Mouse (Mus musculus): ENCODE measurements at regions not wholly inside any gene's neighbourhood (a gene's known extent, or its start where the extent isn't known, plus 50 kb on each side); places are given as distances from the start of the nearest gene placed in this dataset.

DNA sequence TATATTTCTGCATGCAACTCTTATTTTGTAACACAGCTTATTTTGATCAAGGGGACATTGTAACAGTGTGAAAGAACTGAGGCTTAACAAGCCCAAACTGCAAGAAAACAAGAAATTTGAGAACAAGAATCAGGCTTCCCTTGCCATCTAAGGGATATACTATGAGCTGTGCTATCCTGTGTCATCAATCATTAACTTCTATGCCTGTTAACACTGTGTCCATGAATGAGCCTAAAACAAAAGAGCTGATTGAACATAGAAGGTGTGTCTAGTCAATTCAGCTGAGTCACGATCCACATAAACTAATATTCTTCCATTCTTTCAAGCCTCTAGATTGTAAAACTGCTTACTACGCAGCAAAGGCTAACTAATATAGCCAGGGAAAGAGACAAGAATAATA is 535.3 kb upstream of the Pbx1 start:
- ATAC-seq (ENCODE audit: low FRiP score) (no peak), DNase-seq (ENCODE audit: low spot score) (no peak)
- no peaks in the 10 kb centered on the region for H3K36me3 ChIP-seq (ENCODE audit: insufficient read depth, low read length)
- no peak for TF ChIP-seq CTCF (IDR thresholded peaks at IDR 0.05)
- H3K27ac ChIP-seq (ENCODE audit: low read depth, low read length): no peak overlapping the region
- no peaks in the 10 kb centered on the region for H3K9me3 ChIP-seq (ENCODE audit: low read length)
- 91% methylated on average over 2 of the region's 2 CpGs for WGBS
- H3K4me2 ChIP-seq (ENCODE audit: low read depth, low read length, poor library complexity, severe bottlenecking): no peak overlapping the region
- H3K9ac ChIP-seq (replicated peaks; ENCODE audit: low read length, poor library complexity, severe bottlenecking): no peak overlapping the region
- H3K27me3 ChIP-seq (ENCODE audit: insufficient read depth, low read length): no peaks in the 10 kb centered on the region
- peaks cover 4% of the 10 kb centered on the region; the same call in 1 of the 2 replicates for H3K4me1 ChIP-seq (ENCODE audit: insufficient read depth, low read length)
- H3K4me3 ChIP-seq (ENCODE audit: low read depth, low read length): no peak overlapping the region

DNA sequence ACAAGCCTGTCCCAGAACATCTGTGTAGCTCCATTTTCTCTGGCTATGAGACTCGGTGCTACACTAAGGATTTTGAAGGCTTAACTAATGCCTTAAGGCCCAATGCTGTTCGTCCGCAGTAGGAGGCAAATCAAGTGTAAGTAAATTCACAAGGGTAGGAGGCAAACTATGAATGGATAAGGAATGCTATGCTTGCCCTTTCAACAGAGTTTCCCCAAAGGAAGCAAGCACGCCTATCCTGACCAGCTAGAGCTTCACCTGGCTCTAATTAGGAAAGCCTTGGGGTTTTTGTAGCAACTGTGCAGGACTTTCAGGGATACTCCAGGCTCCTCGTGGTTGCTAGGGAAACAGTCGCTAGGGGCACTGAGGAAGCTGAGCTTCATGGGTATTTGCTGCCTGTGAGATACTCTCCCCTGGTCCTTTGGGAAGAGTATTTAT is 532.4 kb upstream of the Pbx1 start:
- Histone ChIP-seq H3K9me3 (ENCODE audit: low read length) (no peaks in the 10 kb centered on the region), H3K9ac (replicated peaks; ENCODE audit: low read length, poor library complexity, severe bottlenecking) (no peak overlapping the region), H3K4me1 (ENCODE audit: insufficient read depth, low read length) (peaks cover 4% of the 10 kb centered on the region; the same call in 1 of the 2 replicates), H3K36me3 (ENCODE audit: insufficient read depth, low read length) (no peaks in the 10 kb centered on the region), H3K27me3 (ENCODE audit: insufficient read depth, low read length) (no peaks in the 10 kb centered on the region), H3K27ac (ENCODE audit: low read depth, low read length) (peak overlapping the region; percentile 51; the same call in 1 of the 2 replicates), H3K4me3 (ENCODE audit: low read depth, low read length) (no peak overlapping the region), H3K4me2 (ENCODE audit: low read depth, low read length, poor library complexity, severe bottlenecking) (no peak overlapping the region)
- WGBS: 17% methylated on average over 6 of the region's 6 CpGs
- TF ChIP-seq CTCF (IDR thresholded peaks at IDR 0.05): 0 out of 2 replicates have a peak, but pooled peaks have one; percentile 18
- DNase-seq (ENCODE audit: low spot score) (peak; percentile 40), ATAC-seq (ENCODE audit: low FRiP score) (0 out of 2 replicates have a peak, but pooled peaks have one; percentile 20)

- H3K36me3 ChIP-seq (ENCODE audit: insufficient read depth, low read length): no peaks in the 10 kb centered on the region
- ATAC-seq (ENCODE audit: low FRiP score) (no peak), DNase-seq (ENCODE audit: low spot score) (no peak)
- H3K9ac ChIP-seq (replicated peaks; ENCODE audit: low read length, poor library complexity, severe bottlenecking): no peak overlapping the region
- H3K4me3 ChIP-seq (ENCODE audit: low read depth, low read length): no peak overlapping the region
- 0 out of 2 replicates have a peak, but pooled peaks cover 3% of the 10 kb centered on the region for H3K9me3 ChIP-seq (ENCODE audit: low read length)
- no peak overlapping the region for H3K27ac ChIP-seq (ENCODE audit: low read depth, low read length)
- H3K4me1 ChIP-seq (ENCODE audit: insufficient read depth, low read length): no peaks in the 10 kb centered on the region
- H3K27me3 ChIP-seq (ENCODE audit: insufficient read depth, low read length): no peaks in the 10 kb centered on the region
- TF ChIP-seq CTCF (IDR thresholded peaks at IDR 0.05): no peak
- H3K4me2 ChIP-seq (ENCODE audit: low read depth, low read length, poor library complexity, severe bottlenecking): no peak overlapping the region
Measured at GRCm38 (mm10) chr1:168950947-168951346, 518.9 kb upstream of the Pbx1 start.

GRCm38 (mm10) chr1:168924100-168924815 is 492.2 kb upstream of the Pbx1 start:
- H3K9me3 ChIP-seq (ENCODE audit: low read length): no peaks in the 10 kb centered on the region
- H3K27me3 ChIP-seq (ENCODE audit: insufficient read depth, low read length): no peaks in the 10 kb centered on the region
- no peak overlapping the region for H3K4me2 ChIP-seq (ENCODE audit: low read depth, low read length, poor library complexity, severe bottlenecking)
- 23% methylated on average over 5 of the region's 5 CpGs for WGBS
- H3K4me1 ChIP-seq (ENCODE audit: insufficient read depth, low read length): no peaks in the 10 kb centered on the region
- DNase-seq (ENCODE audit: low spot score) (peak; percentile 46), ATAC-seq (ENCODE audit: low FRiP score) (no peak)
- H3K27ac ChIP-seq (ENCODE audit: low read depth, low read length): no peak overlapping the region
- TF ChIP-seq CTCF (IDR thresholded peaks at IDR 0.05): no peak
- H3K4me3 ChIP-seq (ENCODE audit: low read depth, low read length): no peak overlapping the region
- no peaks in the 10 kb centered on the region for H3K36me3 ChIP-seq (ENCODE audit: insufficient read depth, low read length)
- no peak overlapping the region for H3K9ac ChIP-seq (replicated peaks; ENCODE audit: low read length, poor library complexity, severe bottlenecking)

DNA sequence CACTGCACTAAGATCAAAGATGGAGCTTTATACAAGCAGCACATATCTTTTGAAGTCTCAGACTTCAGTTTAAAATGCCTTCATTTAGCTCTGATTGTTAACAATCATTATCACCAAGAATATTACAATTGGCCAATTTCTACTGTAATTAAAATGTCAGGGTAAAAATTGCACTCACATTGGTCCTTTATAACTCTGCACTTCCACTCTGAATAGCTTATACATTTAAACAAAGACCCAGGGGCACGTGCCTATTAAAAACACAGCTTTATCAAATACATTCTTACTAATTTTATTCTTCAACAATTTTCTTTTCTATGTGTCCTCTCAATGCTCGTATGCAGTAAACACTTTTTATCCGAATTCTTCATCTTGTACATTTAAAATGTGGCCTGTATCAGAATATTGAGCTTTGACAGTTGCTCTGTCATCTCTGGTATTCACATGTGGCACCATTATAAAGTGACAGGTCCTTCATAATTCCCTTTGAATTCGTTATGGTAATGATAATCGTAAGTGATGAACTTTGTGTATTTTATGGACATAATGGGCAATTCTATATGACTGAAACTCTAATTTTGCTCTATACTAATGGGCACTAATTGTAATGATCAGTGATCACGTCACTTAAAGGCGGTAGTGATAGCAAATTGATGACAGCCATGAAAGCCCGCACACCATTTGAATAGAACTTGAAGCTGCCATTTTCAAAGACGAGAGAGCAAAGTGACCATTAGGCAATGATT is 486.4 kb upstream of the Pbx1 start:
- ATAC-seq (ENCODE audit: low FRiP score) (no peak), DNase-seq (ENCODE audit: low spot score) (no peak)
- Histone ChIP-seq H3K4me3 (ENCODE audit: low read depth, low read length) (no peak overlapping the region), H3K4me1 (ENCODE audit: insufficient read depth, low read length) (no peaks in the 10 kb centered on the region), H3K4me2 (ENCODE audit: low read depth, low read length, poor library complexity, severe bottlenecking) (no peak overlapping the region), H3K27ac (ENCODE audit: low read depth, low read length) (no peak overlapping the region), H3K36me3 (ENCODE audit: insufficient read depth, low read length) (no peaks in the 10 kb centered on the region), H3K9me3 (ENCODE audit: low read length) (no peaks in the 10 kb centered on the region), H3K27me3 (ENCODE audit: insufficient read depth, low read length) (no peaks in the 10 kb centered on the region), H3K9ac (replicated peaks; ENCODE audit: low read length, poor library complexity, severe bottlenecking) (no peak overlapping the region)
- no peak for TF ChIP-seq CTCF (IDR thresholded peaks at IDR 0.05)
- 87% methylated on average over 9 of the region's 9 CpGs for WGBS

GRCm38 (mm10) chr1:168908684-168909175 is 476.7 kb upstream of the Pbx1 start:
- Histone ChIP-seq H3K4me2 (ENCODE audit: low read depth, low read length, poor library complexity, severe bottlenecking) (no peak overlapping the region), H3K36me3 (ENCODE audit: insufficient read depth, low read length) (no peaks in the 10 kb centered on the region), H3K27ac (ENCODE audit: low read depth, low read length) (no peak overlapping the region), H3K4me1 (ENCODE audit: insufficient read depth, low read length) (no peaks in the 10 kb centered on the region), H3K4me3 (ENCODE audit: low read depth, low read length) (no peak overlapping the region), H3K27me3 (ENCODE audit: insufficient read depth, low read length) (no peaks in the 10 kb centered on the region), H3K9ac (replicated peaks; ENCODE audit: low read length, poor library complexity, severe bottlenecking) (no peak overlapping the region), H3K9me3 (ENCODE audit: low read length) (no peaks in the 10 kb centered on the region)
- TF ChIP-seq CTCF (IDR thresholded peaks at IDR 0.05): no peak
- ATAC-seq (ENCODE audit: low FRiP score) (no peak), DNase-seq (ENCODE audit: low spot score) (peak; percentile 24)
- WGBS: 35% methylated on average over 4 of the region's 4 CpGs
